In genomic region chr11:50230481-50231304, GRCm38 (mm10) we compare ENCODE assay signal across 8 mouse cellular contexts. TPM values are rescaled to one million over a fixed set of nuclear protein-coding genes. Genes with fewer than 3 reads are reported as not detected.
A peak's percentile ranks its signal among the peaks of the same experiment; 100 is the strongest.
DNase-seq lines count a peak whose midpoint lies in the region; ATAC-seq and TF ChIP-seq lines count a peak whose summit lies in the region.

No protein-coding gene starts in this region.

- H3K27ac ChIP-seq in lung, postnatal 0 days (ENCODE audit: low read length) = no peak overlapping the region
- H3K27ac ChIP-seq in limb, embryonic 11.5 days (replicated peaks; ENCODE audit: low read depth, low read length) = no peak overlapping the region
- no peak overlapping the region for H3K27ac ChIP-seq in stomach, embryonic 14.5 days (ENCODE audit: low read length)

- H3K4me2 ChIP-seq in lung, postnatal 0 days (replicated peaks; ENCODE audit: low read depth, low read length) = peak overlapping the region; percentile 50
- peak overlapping the region; percentile 50 for H3K4me2 ChIP-seq in limb, embryonic 11.5 days (ENCODE audit: low read depth, severe bottlenecking)
- peak overlapping the region; percentile 26 for H3K4me2 ChIP-seq in stomach, embryonic 14.5 days (replicated peaks; ENCODE audit: low read depth, low read length)

- peaks cover 34% of the 10 kb centered on the region; the same call in 1 of the 2 replicates for H3K36me3 ChIP-seq in lung, postnatal 0 days (ENCODE audit: insufficient read depth, low read length)
- H3K36me3 ChIP-seq in limb, embryonic 11.5 days (ENCODE audit: control insufficient read depth, insufficient read depth, low read length) = peaks cover 15% of the 10 kb centered on the region; the same call in 1 of the 2 replicates
- peaks cover 30% of the 10 kb centered on the region for H3K36me3 ChIP-seq in stomach, embryonic 14.5 days (ENCODE audit: control insufficient read depth, insufficient read depth, low read length)

- H3K4me3 ChIP-seq in lung, postnatal 0 days (ENCODE audit: low read depth, low read length) = 0 out of 2 replicates have a peak overlapping the region, but pooled peaks have one; percentile 2
- H3K4me3 ChIP-seq in limb, embryonic 11.5 days (ENCODE audit: low read depth, low read length) = no peak overlapping the region
- H3K4me3 ChIP-seq in stomach, embryonic 14.5 days (ENCODE audit: low read depth, low read length) = 0 out of 2 replicates have a peak overlapping the region, but pooled peaks have one; percentile 0

- H3K27me3 ChIP-seq in lung, postnatal 0 days (replicated peaks; ENCODE audit: insufficient read depth, low read length) = no peaks in the 10 kb centered on the region
- no peaks in the 10 kb centered on the region for H3K27me3 ChIP-seq in limb, embryonic 11.5 days (ENCODE audit: control insufficient read depth, insufficient read depth, low read length)
- no peaks in the 10 kb centered on the region for H3K27me3 ChIP-seq in stomach, embryonic 14.5 days (ENCODE audit: control insufficient read depth, insufficient read depth, low read length)

- peaks cover 26% of the 10 kb centered on the region; the same call in 1 of the 2 replicates for H3K4me1 ChIP-seq in lung, postnatal 0 days (ENCODE audit: insufficient read depth, low read depth, low read length)
- H3K4me1 ChIP-seq in limb, embryonic 11.5 days (ENCODE audit: control insufficient read depth, insufficient read depth, low read length) = peaks cover 38% of the 10 kb centered on the region
- H3K4me1 ChIP-seq in stomach, embryonic 14.5 days (ENCODE audit: control insufficient read depth, insufficient read depth, low read length) = peaks cover 25% of the 10 kb centered on the region

- TF ChIP-seq EP300 in lung, postnatal 0 days (IDR thresholded peaks at IDR 0.05) = no peak

- no peaks in the 10 kb centered on the region for H3K9me3 ChIP-seq in lung, postnatal 0 days (ENCODE audit: low read length)
- H3K9me3 ChIP-seq in limb, embryonic 11.5 days (ENCODE audit: control insufficient read depth, low read length) = no peaks in the 10 kb centered on the region
- no peaks in the 10 kb centered on the region for H3K9me3 ChIP-seq in stomach, embryonic 14.5 days (ENCODE audit: control insufficient read depth, low read depth, low read length)

- H3K9ac ChIP-seq in lung, postnatal 0 days (replicated peaks; ENCODE audit: low read depth) = no peak overlapping the region
- H3K9ac ChIP-seq in limb, embryonic 11.5 days (ENCODE audit: low read length) = no peak overlapping the region
- no peak overlapping the region for H3K9ac ChIP-seq in stomach, embryonic 14.5 days (replicated peaks; ENCODE audit: low read depth, low read length)

- no peak for TF ChIP-seq CTCF in lung, postnatal 0 days (IDR thresholded peaks at IDR 0.05)

- DNase-seq in adrenal gland, adult 2 months = peak; percentile 14
- DNase-seq in adrenal gland, postnatal 25 days = no peak
- no peak for DNase-seq in lung, postnatal 0 days (ENCODE audit: low spot score)
- no peak for DNase-seq in lung, postnatal 36 days
- peak; percentile 46 for DNase-seq in limb, embryonic 11.5 days (ENCODE audit: low spot score)
- DNase-seq in thymus, adult 18-20 months = no peak
- no peak for DNase-seq in lung, postnatal 14 days

- peak; percentile 23; the same call in 1 of the 2 replicates for ATAC-seq in lung, postnatal 0 days
- ATAC-seq in limb, embryonic 11.5 days (ENCODE audit: insufficient number of reproducible peaks, low FRiP score, low TSS enrichment, low read depth) = no peak
- peak; percentile 44; the same call in 1 of the 2 replicates for ATAC-seq in stomach, embryonic 14.5 days (ENCODE audit: insufficient number of reproducible peaks, insufficient read depth, low FRiP score, low read depth)

- 46% methylated on average over 45 of the region's 45 CpGs for WGBS in lung, postnatal 0 days
- WGBS in limb, embryonic 11.5 days = 23% methylated on average over 45 of the region's 45 CpGs
- WGBS in stomach, embryonic 14.5 days = 35% methylated on average over 45 of the region's 45 CpGs

RNA-seq across cellular contexts. Expression of gene Ltc4s, which starts 7.7 kb away (rescaled TPM):
- total RNA-seq in adrenal gland, adult 2 months (2021) = 10 to 100 TPM; 17.0 to 21.6 TPM
- polyA plus RNA-seq in adrenal gland, adult 2 months (2012; rRNA removed) = 83.6 and 186 TPM in 2 replicates
- 6.2 and 7.5 TPM in 2 replicates for total RNA-seq in adrenal gland, postnatal 25 days (2021)
- polyA plus RNA-seq in lung, postnatal 0 days (2015; fragmentation: Nextera tagmentation; extraction: Ambion mirVana) = 21.8 and 21.9 TPM in 2 replicates
- polyA plus RNA-seq in limb, embryonic 11.5 days (2014; fragmentation: Nextera tagmentation; extraction: Ambion mirVana) = 0.57 TPM in 1 of 2 replicates, not detected in the other
- polyA plus RNA-seq in stomach, embryonic 14.5 days (2014; fragmentation: Nextera tagmentation; extraction: Ambion mirVana) = 3.9 and 4.6 TPM in 2 replicates

RNA-seq across cellular contexts. Expression of gene Mgat4b, which starts 20.0 kb away (rescaled TPM):
- total RNA-seq in adrenal gland, adult 2 months (2021) = 100 to 1,000 TPM; 119 to 128 TPM
- polyA plus RNA-seq in adrenal gland, adult 2 months (2012; rRNA removed) = 347 and 361 TPM in 2 replicates
- 138 and 161 TPM in 2 replicates for total RNA-seq in adrenal gland, postnatal 25 days (2021)
- 43.4 and 44.4 TPM in 2 replicates for polyA plus RNA-seq in lung, postnatal 0 days (2015; fragmentation: Nextera tagmentation; extraction: Ambion mirVana)
- 18.4 and 22.1 TPM in 2 replicates for polyA plus RNA-seq in limb, embryonic 11.5 days (2014; fragmentation: Nextera tagmentation; extraction: Ambion mirVana)
- 9.6 and 12.7 TPM in 2 replicates for polyA plus RNA-seq in stomach, embryonic 14.5 days (2014; fragmentation: Nextera tagmentation; extraction: Ambion mirVana)

RNA-seq across cellular contexts. Expression of gene Sqstm1, which starts 20.1 kb away (rescaled TPM):
- total RNA-seq in adrenal gland, adult 2 months (2021) = 1,000 to 10,000 TPM in 1 of 2 experiments, 100 to 1,000 TPM in 1; 696 to 1,341 TPM
- 517 and 655 TPM in 2 replicates for polyA plus RNA-seq in adrenal gland, adult 2 months (2012; rRNA removed)
- total RNA-seq in adrenal gland, postnatal 25 days (2021) = 784 and 1,020 TPM in 2 replicates
- polyA plus RNA-seq in lung, postnatal 0 days (2015; fragmentation: Nextera tagmentation; extraction: Ambion mirVana) = 405 and 426 TPM in 2 replicates
- polyA plus RNA-seq in limb, embryonic 11.5 days (2014; fragmentation: Nextera tagmentation; extraction: Ambion mirVana) = 133 and 136 TPM in 2 replicates
- 173 and 188 TPM in 2 replicates for polyA plus RNA-seq in stomach, embryonic 14.5 days (2014; fragmentation: Nextera tagmentation; extraction: Ambion mirVana)

RNA-seq across cellular contexts. Expression of gene Mrnip, which starts 56.4 kb away (rescaled TPM):
- total RNA-seq in adrenal gland, adult 2 months (2021) = 10 to 100 TPM in 1 of 2 experiments, 1 to 10 TPM in 1; 4.9 to 11.5 TPM
- polyA plus RNA-seq in adrenal gland, adult 2 months (2012; rRNA removed) = 6.6 and 8.7 TPM in 2 replicates
- 10.5 and 15.0 TPM in 2 replicates for total RNA-seq in adrenal gland, postnatal 25 days (2021)
- 6.9 and 9.0 TPM in 2 replicates for polyA plus RNA-seq in lung, postnatal 0 days (2015; fragmentation: Nextera tagmentation; extraction: Ambion mirVana)
- polyA plus RNA-seq in limb, embryonic 11.5 days (2014; fragmentation: Nextera tagmentation; extraction: Ambion mirVana) = 29.8 and 30.9 TPM in 2 replicates
- polyA plus RNA-seq in stomach, embryonic 14.5 days (2014; fragmentation: Nextera tagmentation; extraction: Ambion mirVana) = 15.5 and 17.3 TPM in 2 replicates

Comparison
In these comparisons a context has a peak if more than half of its experiments do, and no peak if none do; other contexts are left out.
1. DNase-seq: peak in adrenal gland, adult 2 months (single experiment) and limb, embryonic 11.5 days (single experiment); none in adrenal gland, postnatal 25 days (single experiment), lung, postnatal 0 days (single experiment), lung, postnatal 36 days (single experiment), thymus, adult 18-20 months (0 of 2) and lung, postnatal 14 days (single experiment).
2. Peak in every context shown above with its lines, with median percentiles within 50 percentile points of each other: H3K4me2 ChIP-seq.